Comparison of ENCODE assay signal across 17 mouse cellular contexts in genomic region chr15:31317056-31317805, GRCm38 (mm10). TPM values are rescaled to one million over a fixed set of nuclear protein-coding genes. Genes with fewer than 3 reads are reported as not detected.
A peak's percentile ranks its signal among the peaks of the same experiment; 100 is the strongest.
DNase-seq lines count a peak whose midpoint lies in the region; ATAC-seq and TF ChIP-seq lines count a peak whose summit lies in the region.
"Had no signal": no experiment of that assay in that cellular context is flagged by ENCODE, and none has a peak within 500 bp of the region (broad histone marks: within the 10 kb centered on the region; RNA-seq: fewer than 3 reads in every experiment).

No protein-coding gene starts in this region.

- no peak for ATAC-seq in forebrain, embryonic 13.5 days
- ATAC-seq in forebrain, embryonic 12.5 days (ENCODE audit: low FRiP score): no peak
- no peak for ATAC-seq in lung, embryonic 16.5 days (ENCODE audit: low read depth)
- ATAC-seq in embryonic facial prominence, embryonic 14.5 days (ENCODE audit: low read depth): no peak
- ATAC-seq: CD4-positive, CD25-positive, alpha-beta regulatory T cell, adult 4 months; intestine, embryonic 16.5 days; liver, embryonic 12.5 days had no signal

- no peak overlapping the region for H3K4me2 ChIP-seq in forebrain, embryonic 13.5 days
- no peak overlapping the region for H3K4me2 ChIP-seq in forebrain, embryonic 12.5 days
- H3K4me2 ChIP-seq in lung, embryonic 16.5 days (ENCODE audit: low read depth, low read length): no peak overlapping the region
- H3K4me2 ChIP-seq in embryonic facial prominence, embryonic 14.5 days (ENCODE audit: low read depth, low read length): no peak overlapping the region
- H3K4me2 ChIP-seq in myocyte (ENCODE audit: low read depth): peak overlapping the region; percentile 72
- H3K4me2 ChIP-seq: liver, embryonic 12.5 days had no signal

- no peak for TF ChIP-seq POLR2A in myocyte (IDR thresholded peaks at IDR 0.05; ENCODE audit: insufficient read length, low read depth)

- no peak for DNase-seq in lung, postnatal 14 days
- DNase-seq in embryonic facial prominence, embryonic 14.5 days (ENCODE audit: low spot score): no peak
- DNase-seq in heart, adult 8-10 months (ENCODE audit: low spot score): no peak
- no peak for DNase-seq in adrenal gland, postnatal 4 days (ENCODE audit: low spot score in 2 of 2)
- DNase-seq: adrenal gland, adult 2 months; cerebellum, adult 8-10 months; gastrocnemius, postnatal 25 days; heart, adult 2 months; midbrain, embryonic 14.5 days had no signal

- 0 out of 2 replicates have a peak overlapping the region, but pooled peaks have one; percentile 16 for H3K27ac ChIP-seq in forebrain, embryonic 13.5 days
- no peak overlapping the region; the same call in 1 of the 2 replicates for H3K27ac ChIP-seq in forebrain, embryonic 12.5 days
- peak overlapping the region; percentile 46; the same call in 1 of the 2 replicates for H3K27ac ChIP-seq in lung, embryonic 16.5 days (ENCODE audit: low read length)
- H3K27ac ChIP-seq in embryonic facial prominence, embryonic 14.5 days (replicated peaks; ENCODE audit: low read depth, low read length): peak overlapping the region; percentile 84
- H3K27ac ChIP-seq: heart, adult 2 months; liver, embryonic 12.5 days had no signal

- H3ac ChIP-seq in myocyte (ENCODE audit: control insufficient read depth, insufficient read length): no peak overlapping the region

- 86% methylated on average over 3 of the region's 3 CpGs for WGBS in forebrain, embryonic 13.5 days
- WGBS in forebrain, embryonic 12.5 days: 79% methylated on average over 3 of the region's 3 CpGs
- 87% methylated on average over 3 of the region's 3 CpGs for WGBS in lung, embryonic 16.5 days
- 95% methylated on average over 3 of the region's 3 CpGs for WGBS in embryonic facial prominence, embryonic 14.5 days

- no peak overlapping the region for H3K4me3 ChIP-seq in forebrain, embryonic 13.5 days
- no peak overlapping the region for H3K4me3 ChIP-seq in forebrain, embryonic 12.5 days (replicated peaks)
- H3K4me3 ChIP-seq in lung, embryonic 16.5 days (ENCODE audit: low read length): no peak overlapping the region
- H3K4me3 ChIP-seq in embryonic facial prominence, embryonic 14.5 days (ENCODE audit: low read depth, low read length): no peak overlapping the region
- no peak overlapping the region for H3K4me3 ChIP-seq in myocyte
- H3K4me3 ChIP-seq: heart, adult 2 months; liver, embryonic 12.5 days; megakaryocyte, embryonic 14.5 days had no signal

- no peaks in the 10 kb centered on the region; the same call in 1 of the 2 replicates for H3K9me3 ChIP-seq in forebrain, embryonic 13.5 days (replicated peaks)
- H3K9me3 ChIP-seq in forebrain, embryonic 12.5 days: no peaks in the 10 kb centered on the region
- H3K9me3 ChIP-seq in lung, embryonic 16.5 days (ENCODE audit: control insufficient read depth, low read length): peaks cover 3% of the 10 kb centered on the region; the same call in 1 of the 2 replicates
- H3K9me3 ChIP-seq in embryonic facial prominence, embryonic 14.5 days (ENCODE audit: control insufficient read depth, low read length): no peaks in the 10 kb centered on the region

- H3K9ac ChIP-seq in forebrain, embryonic 13.5 days: no peak overlapping the region
- H3K9ac ChIP-seq in forebrain, embryonic 12.5 days: no peak overlapping the region
- H3K9ac ChIP-seq in lung, embryonic 16.5 days (ENCODE audit: low read length): no peak overlapping the region
- no peak overlapping the region for H3K9ac ChIP-seq in embryonic facial prominence, embryonic 14.5 days (ENCODE audit: low read depth, low read length)
- H3K9ac ChIP-seq: liver, embryonic 12.5 days had no signal

- no peaks in the 10 kb centered on the region for H3K27me3 ChIP-seq in forebrain, embryonic 13.5 days
- no peaks in the 10 kb centered on the region for H3K27me3 ChIP-seq in forebrain, embryonic 12.5 days
- no peaks in the 10 kb centered on the region for H3K27me3 ChIP-seq in lung, embryonic 16.5 days (ENCODE audit: control insufficient read depth, insufficient read depth, low read depth, low read length)
- no peaks in the 10 kb centered on the region for H3K27me3 ChIP-seq in embryonic facial prominence, embryonic 14.5 days (replicated peaks; ENCODE audit: control insufficient read depth, insufficient read depth, low read length)
- H3K27me3 ChIP-seq in myocyte (ENCODE audit: control insufficient read depth, insufficient read depth, insufficient read length): no peaks in the 10 kb centered on the region
- H3K27me3 ChIP-seq: liver, embryonic 12.5 days had no signal

- H3K4me1 ChIP-seq in forebrain, embryonic 13.5 days: peaks cover 22% of the 10 kb centered on the region
- H3K4me1 ChIP-seq in forebrain, embryonic 12.5 days: peaks cover 21% of the 10 kb centered on the region
- H3K4me1 ChIP-seq in lung, embryonic 16.5 days (replicated peaks; ENCODE audit: control insufficient read depth, insufficient read depth, low read length): 0 out of 2 replicates have a peak, but pooled peaks cover 7% of the 10 kb centered on the region
- peaks cover 20% of the 10 kb centered on the region for H3K4me1 ChIP-seq in embryonic facial prominence, embryonic 14.5 days (ENCODE audit: control insufficient read depth, insufficient read depth, low read length)
- H3K4me1 ChIP-seq: liver, embryonic 12.5 days had no signal

- no peaks in the 10 kb centered on the region for H3K79me2 ChIP-seq in myocyte (ENCODE audit: control insufficient read depth, insufficient read depth)

- H3K36me3 ChIP-seq in forebrain, embryonic 13.5 days (ENCODE audit: poor library complexity, severe bottlenecking): no peaks in the 10 kb centered on the region
- no peaks in the 10 kb centered on the region for H3K36me3 ChIP-seq in forebrain, embryonic 12.5 days (replicated peaks)
- H3K36me3 ChIP-seq in lung, embryonic 16.5 days (ENCODE audit: control insufficient read depth, insufficient read depth, low read length): no peaks in the 10 kb centered on the region
- no peaks in the 10 kb centered on the region for H3K36me3 ChIP-seq in embryonic facial prominence, embryonic 14.5 days (ENCODE audit: control insufficient read depth, insufficient read depth, low read length)
- H3K36me3 ChIP-seq in myocyte (ENCODE audit: control insufficient read depth, insufficient read depth): no peaks in the 10 kb centered on the region
- H3K36me3 ChIP-seq: liver, embryonic 12.5 days had no signal

TF ChIP-seq in myocyte, 11 proteins besides CTCF, POLR2A, EP300 and RAD21:
- no peak for TF ChIP-seq MYOG (IDR thresholded peaks at IDR 0.05; ENCODE audit: control insufficient read depth in 1 of 3, insufficient read depth in 1 of 3, insufficient read length in 2 of 3, low read depth in 2 of 3)
- TF ChIP-seq MYOD1 (IDR thresholded peaks at IDR 0.05; ENCODE audit: control insufficient read depth in 1 of 3, insufficient read length in 2 of 3, low read depth in 2 of 3): peak in 1 of 3 experiments; percentile 4

RNA-seq across cellular contexts. Expression of gene Ankrd33b, which starts 50.3 kb away (rescaled TPM):
- 0.34 and 0.42 TPM in 2 replicates for polyA plus RNA-seq in forebrain, embryonic 13.5 days (2015; fragmentation: Nextera tagmentation; extraction: Ambion mirVana)
- polyA plus RNA-seq in forebrain, embryonic 12.5 days (2016; fragmentation: Nextera tagmentation; extraction: Ambion mirVana): 0.60 and 0.70 TPM in 2 replicates
- polyA plus RNA-seq in lung, embryonic 16.5 days (2015; fragmentation: Nextera tagmentation; extraction: Ambion mirVana): 3.5 and 3.9 TPM in 2 replicates
- 1.0 and 1.1 TPM in 2 replicates for polyA plus RNA-seq in embryonic facial prominence, embryonic 14.5 days (2014; fragmentation: Nextera tagmentation; extraction: Ambion mirVana)
- 5.7 TPM for polyA plus RNA-seq in myocyte (2012; fragmentation: generic; extraction: Trizol)
- total RNA-seq in heart, adult 8-10 months (2022): 10 to 100 TPM; 26.4 to 31.4 (median 29.1) TPM
- 1 to 10 TPM; 2.1 to 5.5 TPM for total RNA-seq in adrenal gland, postnatal 4 days (2021)
- polyA plus RNA-seq: CD4-positive, CD25-positive, alpha-beta regulatory T cell, adult 4 months had no signal
